Mouse (Mus musculus): ENCODE measurements at regions not wholly inside any gene's neighbourhood (a gene's known extent, or its start where the extent isn't known, plus 50 kb on each side); places are given as distances from the start of the nearest gene placed in this dataset.

DNA sequence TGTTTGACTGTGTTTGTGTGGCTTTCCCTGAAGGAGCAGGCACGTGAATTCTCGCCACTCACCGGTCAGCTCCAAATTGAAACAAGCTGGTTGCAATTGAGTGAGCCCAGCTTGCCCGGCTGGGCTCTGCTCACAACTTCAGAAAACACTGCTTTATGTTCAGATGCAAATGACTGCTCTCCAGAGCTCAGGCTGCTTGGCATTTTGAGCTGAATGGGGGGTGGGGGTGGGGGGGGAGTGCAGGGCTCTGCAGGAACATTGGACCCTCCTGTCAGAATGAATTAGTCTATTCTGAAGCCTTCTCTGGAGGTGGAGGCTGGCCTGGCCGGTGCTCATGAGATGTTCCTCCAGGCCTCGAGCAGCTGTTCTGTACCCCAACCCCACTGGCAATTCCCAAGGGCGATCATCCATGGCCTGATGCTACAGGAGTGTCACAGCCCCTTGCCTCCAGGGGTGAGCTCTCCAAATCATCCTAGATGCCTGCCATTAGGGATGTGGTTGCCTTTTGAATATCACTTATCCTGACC, 213.5 kb upstream of the Usp24 start:
- TF ChIP-seq CTCF (IDR thresholded peaks at IDR 0.05) (no peak), EP300 (IDR thresholded peaks at IDR 0.05) (no peak)
